Mouse (Mus musculus) ES-E14 (cell line): ENCODE data around the gene Msrb3.

ENCODE experiments used
- CHD2 ChIP-seq: IDR thresholded peaks from 2 replicates; pipeline ENCODE4 v1.6.1; 2014; ENCODE audit warnings: mild to moderate bottlenecking, low read depth, low read length, inconsistent platforms
- MAFK ChIP-seq: IDR thresholded peaks from 2 replicates; pipeline ENCODE4 v1.6.1; 2014; ENCODE audit warnings: mild to moderate bottlenecking, low read depth, low read length, inconsistent platforms; ENCODE audit not compliant: insufficient read depth
- ZC3H11A ChIP-seq: IDR thresholded peaks from 2 replicates; pipeline ENCODE4 v1.6.1; 2012; ENCODE audit warnings: low read depth, mild to moderate bottlenecking, inconsistent platforms, low read length, borderline replicate concordance

GRCm38 (mm10) chr10:120938904-120939208, 40.0 kb upstream of the Msrb3 start:
- no peak for TF ChIP-seq ZC3H11A
- no peak for TF ChIP-seq CHD2
- no peak for TF ChIP-seq MAFK
